Mouse (Mus musculus) embryonic facial prominence, embryonic 13.5 days (tissue): ENCODE data around the gene Tmem178b. TPM values are rescaled to one million over a fixed set of nuclear protein-coding genes. Genes with fewer than 3 reads are reported as not detected.

Source experiments
- ATAC-seq: fragments of 200-750 bp; cut with Nextera tagmentation; 2 replicates; pipeline ENCODE4 v1.8.0; 2017; ENCODE audit warnings: low read depth; ENCODE audit not compliant: insufficient number of reproducible peaks, insufficient read depth, low FRiP score, low TSS enrichment
- H3K27ac ChIP-seq: fragments of 300-500 bp; sonication (generic); 2 replicates; pipeline ENCODE4 v1.5.1; 2015; ENCODE audit warnings: moderate library complexity, mild to moderate bottlenecking, inconsistent platforms
- H3K27me3 ChIP-seq: fragments of 300-500 bp; sonication (generic); 2 replicates; pipeline ENCODE4 v1.6.1; 2015; ENCODE audit warnings: mild to moderate bottlenecking, inconsistent platforms
- H3K36me3 ChIP-seq: fragments of 300-500 bp; sonication (generic); 2 replicates; pipeline ENCODE4 v1.6.1; 2015; ENCODE audit warnings: mild to moderate bottlenecking, inconsistent platforms
- H3K4me1 ChIP-seq: fragments of 300-500 bp; sonication (generic); 2 replicates; pipeline ENCODE4 v1.6.1; 2015; ENCODE audit warnings: inconsistent platforms
- H3K4me2 ChIP-seq: fragments of 300-500 bp; sonication (generic); 2 replicates; pipeline ENCODE4 v1.6.1; 2015; ENCODE audit warnings: moderate library complexity, mild to moderate bottlenecking, inconsistent platforms
- H3K4me3 ChIP-seq: fragments of 300-500 bp; sonication (generic); 2 replicates; pipeline ENCODE4 v1.5.1; 2015; ENCODE audit warnings: mild to moderate bottlenecking, inconsistent platforms
- H3K9ac ChIP-seq: fragments of 300-500 bp; sonication (generic); 2 replicates; pipeline ENCODE4 v1.6.1; 2015; ENCODE audit warnings: mild to moderate bottlenecking, inconsistent platforms
- H3K9me3 ChIP-seq: fragments of 300-500 bp; sonication (generic); 2 replicates; pipeline ENCODE4 v1.6.1; 2016; ENCODE audit warnings: inconsistent platforms
- WGBS: fragments of 180-500 bp; shearing (Covaris S2); methylation state at CpG from one replicate; pipeline ENCODE4 v1.1.7; 2015; ENCODE audit warnings: mixed read lengths; 5-methylcytosine and 5-hydroxymethylcytosine counted together
- polyA plus RNA-seq: library from polyadenylated mRNA; unstranded; fragments of >200 nt; fragmentation: Nextera tagmentation; extraction: Ambion mirVana; gene quantifications from 2 replicates; pipeline ENCODE4 v1.2.1, GENCODE M21; 2015

Gene Tmem178b
- polyA plus RNA-seq, 1 experiment from 2014 or later, result 0.91 TPM

DNA sequence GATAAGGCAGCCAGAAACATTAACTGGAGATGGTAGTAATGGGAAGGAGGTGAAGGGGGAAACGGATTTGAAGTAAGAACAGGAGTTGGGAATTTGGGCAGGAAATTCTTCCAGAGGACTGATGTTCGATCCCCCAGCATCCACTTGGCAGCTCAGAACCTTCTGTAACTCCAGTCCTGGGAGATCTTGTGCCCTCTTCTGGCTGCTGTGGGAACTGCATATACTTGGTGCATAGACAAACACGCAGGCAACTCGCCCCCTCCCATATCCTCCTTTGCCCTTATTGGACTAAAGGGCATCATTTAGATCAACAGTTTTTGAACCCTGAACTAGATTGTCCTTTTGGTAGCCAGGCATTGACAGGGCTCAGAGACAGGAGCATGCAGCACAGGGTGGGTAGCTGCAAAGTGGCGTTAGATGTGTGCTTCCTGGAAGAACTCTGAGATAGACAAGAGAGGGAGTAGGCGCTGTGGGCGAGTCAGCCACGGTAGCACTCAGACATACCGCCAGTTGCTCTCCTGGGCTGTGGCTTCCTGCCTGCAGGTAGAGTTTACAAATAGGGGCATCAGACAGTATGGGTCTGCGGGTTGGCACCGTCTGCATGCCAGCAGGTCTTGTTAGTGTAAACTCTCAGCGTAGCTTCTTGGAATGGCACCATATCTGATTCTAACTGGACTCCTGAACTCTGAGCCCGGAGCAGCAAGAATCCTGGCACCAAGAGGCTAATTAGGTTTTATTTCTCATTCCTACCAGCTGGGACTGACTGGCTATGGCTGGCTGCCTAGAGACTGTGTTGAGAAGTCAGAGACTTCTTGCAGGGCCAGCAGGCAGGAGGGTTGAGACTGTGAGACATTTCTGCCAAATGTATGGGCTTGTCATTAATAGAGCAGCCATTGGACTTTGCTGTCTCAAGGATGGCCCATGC, 364.0 kb downstream of the Tmem178b start:
- Histone ChIP-seq H3K4me3 (no peak overlapping the region), H3K27ac (no peak overlapping the region), H3K9ac (no peak overlapping the region), H3K27me3 (no peaks in the 10 kb centered on the region), H3K36me3 (no peaks in the 10 kb centered on the region), H3K4me1 (no peaks in the 10 kb centered on the region), H3K9me3 (no peaks in the 10 kb centered on the region), H3K4me2 (no peak overlapping the region)
- WGBS, result 61% methylated on average over 13 of the region's 13 CpGs
- ATAC-seq, result no peak

DNA sequence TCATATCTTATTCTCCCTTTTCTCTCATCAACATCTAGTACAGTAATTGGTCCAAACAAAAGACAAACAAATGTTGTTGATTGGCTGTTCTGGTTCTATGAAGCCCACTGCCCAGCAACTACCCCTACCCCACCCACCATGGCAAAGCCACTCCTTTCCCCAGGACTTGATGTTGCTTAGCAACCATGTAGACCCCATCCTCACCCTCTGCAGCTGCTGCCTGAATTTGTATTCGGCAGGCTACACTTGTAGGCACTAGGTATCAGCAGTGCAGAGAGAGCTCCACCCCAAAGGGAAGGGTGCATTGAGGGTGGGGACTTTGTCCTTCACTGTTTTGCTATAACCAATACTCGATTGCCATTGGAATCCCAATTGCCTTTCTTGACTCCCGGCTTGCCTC, 365.8 kb downstream of the Tmem178b start:
- H3K27me3 ChIP-seq, result no peaks in the 10 kb centered on the region
- H3K4me1 ChIP-seq, result no peaks in the 10 kb centered on the region
- H3K4me3 ChIP-seq, result no peak overlapping the region
- no peak for ATAC-seq
- H3K9me3 ChIP-seq, result no peaks in the 10 kb centered on the region
- no peak overlapping the region for H3K4me2 ChIP-seq
- WGBS, result 81% methylated on average over 3 of the region's 3 CpGs
- no peaks in the 10 kb centered on the region for H3K36me3 ChIP-seq
- H3K9ac ChIP-seq, result no peak overlapping the region
- no peak overlapping the region for H3K27ac ChIP-seq

- Histone ChIP-seq H3K4me2 (no peak overlapping the region), H3K27me3 (no peaks in the 10 kb centered on the region), H3K9me3 (no peaks in the 10 kb centered on the region), H3K27ac (no peak overlapping the region), H3K4me1 (no peaks in the 10 kb centered on the region), H3K4me3 (no peak overlapping the region), H3K9ac (no peak overlapping the region), H3K36me3 (no peaks in the 10 kb centered on the region)
- ATAC-seq, result no peak
- WGBS, result 77% methylated on average over 2 of the region's 2 CpGs
These were observed 367.6 kb downstream of the Tmem178b start for GRCm38 (mm10) chr6:40240671-40241070.

DNA sequence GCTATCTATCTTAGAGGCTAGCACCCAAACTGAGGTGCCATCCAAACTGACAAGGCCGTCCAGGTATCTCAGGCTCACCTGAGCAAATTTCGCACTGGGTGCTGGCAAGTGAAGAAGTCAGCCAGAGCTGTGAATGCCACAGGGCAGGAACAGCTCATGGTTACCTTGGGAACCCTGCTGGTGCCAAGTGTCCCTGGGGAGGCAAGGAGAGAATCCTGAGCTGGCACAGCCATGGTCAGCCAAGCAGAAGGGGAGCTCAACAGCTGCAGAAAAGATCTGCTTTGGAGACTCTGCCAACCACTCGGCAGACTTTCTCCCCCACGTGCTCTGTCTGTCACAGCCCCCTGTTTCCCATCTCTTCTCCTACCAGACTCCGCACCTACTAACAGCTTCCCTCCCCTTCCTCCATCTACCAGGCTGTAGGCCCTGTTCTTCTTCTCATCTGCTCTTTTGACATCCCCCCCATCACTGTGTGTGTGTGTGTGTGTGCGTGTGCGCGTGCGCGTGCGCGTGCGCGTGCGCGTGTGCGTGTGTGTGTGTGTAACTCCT, 374.4 kb downstream of the Tmem178b start:
- ATAC-seq, result no peak

DNA sequence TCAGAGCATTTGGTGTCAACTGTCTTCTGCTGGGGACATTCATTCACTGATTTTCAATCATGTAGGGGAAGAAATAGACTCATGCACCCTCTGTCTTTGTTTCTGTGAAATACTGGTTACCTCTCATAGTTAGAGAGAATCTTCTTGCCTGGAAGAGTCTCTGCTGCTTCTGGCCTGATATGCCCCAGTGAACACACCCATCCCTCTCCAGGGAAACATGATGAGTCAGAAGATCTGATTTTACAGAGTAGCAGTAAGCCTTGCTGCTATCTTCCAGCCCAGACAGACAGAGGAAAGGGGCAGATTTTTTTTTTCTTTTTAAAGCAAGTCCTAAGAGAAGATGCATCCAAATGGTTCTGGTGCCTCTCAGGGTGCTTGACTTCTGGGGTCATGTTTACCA, 376.9 kb downstream of the Tmem178b start:
- H3K36me3 ChIP-seq, result no peaks in the 10 kb centered on the region
- H3K9me3 ChIP-seq, result no peaks in the 10 kb centered on the region
- H3K4me2 ChIP-seq, result no peak overlapping the region
- no peak overlapping the region for H3K27ac ChIP-seq
- H3K4me3 ChIP-seq, result no peak overlapping the region
- no peak for ATAC-seq
- H3K4me1 ChIP-seq, result no peaks in the 10 kb centered on the region
- no peak overlapping the region for H3K9ac ChIP-seq
- no peaks in the 10 kb centered on the region for H3K27me3 ChIP-seq

More for the DNA sequence above, 374.4 kb downstream of the Tmem178b start:
- Histone ChIP-seq H3K4me1 (no peaks in the 10 kb centered on the region), H3K27me3 (no peaks in the 10 kb centered on the region), H3K36me3 (no peaks in the 10 kb centered on the region), H3K9ac (no peak overlapping the region), H3K27ac (no peak overlapping the region), H3K9me3 (no peaks in the 10 kb centered on the region), H3K4me3 (no peak overlapping the region), H3K4me2 (no peak overlapping the region)
- 93% methylated on average over 17 of the region's 17 CpGs for WGBS

DNA sequence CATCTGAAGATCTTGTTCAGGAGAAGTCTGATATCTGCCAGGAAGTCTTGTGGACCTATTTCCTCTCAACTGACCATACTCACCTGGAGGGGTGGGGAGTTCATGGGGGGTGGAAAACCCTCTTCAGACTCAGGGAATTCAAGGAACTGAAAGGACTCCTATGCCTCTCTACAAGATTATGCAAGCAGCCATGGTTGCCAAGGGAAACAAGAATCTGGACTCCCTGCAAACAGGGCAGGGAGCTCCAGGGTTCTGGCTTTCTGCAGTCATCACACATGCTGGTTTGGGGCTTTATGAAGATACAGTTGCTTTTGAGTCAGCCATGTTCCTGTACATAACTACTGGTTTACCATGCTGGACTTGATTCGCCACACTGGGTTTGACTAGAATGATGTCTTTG, 390.6 kb downstream of the Tmem178b start:
- Histone ChIP-seq H3K27me3 (no peaks in the 10 kb centered on the region), H3K4me2 (no peak overlapping the region), H3K36me3 (no peaks in the 10 kb centered on the region), H3K4me1 (no peaks in the 10 kb centered on the region), H3K9me3 (no peaks in the 10 kb centered on the region), H3K4me3 (no peak overlapping the region), H3K9ac (no peak overlapping the region), H3K27ac (no peak overlapping the region)
- no peak for ATAC-seq
- WGBS, result 96% methylated on average over 1 of the region's 1 CpGs

DNA sequence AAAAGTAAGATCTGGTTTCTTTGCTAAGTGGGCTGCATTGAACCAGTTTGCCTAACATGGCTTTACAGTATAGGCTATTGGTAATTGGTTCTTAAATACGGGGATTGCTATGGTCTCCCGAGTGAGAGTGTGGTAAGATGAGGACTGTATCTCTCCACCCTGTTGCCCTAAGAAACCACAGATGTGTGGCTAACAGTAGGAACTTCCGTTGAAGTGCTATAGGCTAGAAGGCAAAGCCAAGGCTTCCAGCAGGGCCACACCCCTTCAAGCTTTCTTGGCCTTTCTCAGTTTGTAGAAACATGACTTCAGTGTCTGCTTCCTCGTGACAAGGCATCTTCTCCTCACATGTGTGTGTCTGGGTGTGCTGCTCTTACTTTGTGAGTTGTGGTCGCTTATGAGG, 427.6 kb downstream of the Tmem178b start:
- Histone ChIP-seq H3K4me1 (no peaks in the 10 kb centered on the region), H3K27ac (no peak overlapping the region), H3K27me3 (no peaks in the 10 kb centered on the region), H3K9me3 (no peaks in the 10 kb centered on the region), H3K4me2 (no peak overlapping the region), H3K4me3 (no peak overlapping the region), H3K36me3 (no peaks in the 10 kb centered on the region), H3K9ac (no peak overlapping the region)
- 71% methylated on average over 5 of the region's 5 CpGs for WGBS
- no peak for ATAC-seq

DNA sequence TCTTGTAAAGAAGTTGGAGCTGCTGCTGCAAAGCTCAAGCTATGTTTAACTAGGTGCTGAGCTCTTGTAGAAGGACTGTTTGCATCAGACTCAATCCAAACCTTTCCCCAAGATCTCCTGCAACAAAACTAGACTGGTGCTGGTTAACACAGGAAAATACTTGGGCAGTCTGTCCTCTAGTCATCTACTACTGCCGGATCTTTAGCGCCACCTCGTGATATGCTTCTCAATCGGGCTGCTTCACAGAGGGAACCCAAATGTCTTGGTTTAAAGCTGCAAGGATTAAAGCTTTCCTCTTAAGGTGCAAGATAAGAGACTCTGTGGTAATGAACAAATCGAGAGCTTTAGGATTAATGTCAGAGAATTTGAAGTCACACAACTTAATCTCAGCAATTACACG, 430.3 kb downstream of the Tmem178b start:
- no peak overlapping the region for H3K27ac ChIP-seq
- no peak overlapping the region for H3K4me2 ChIP-seq
- ATAC-seq, result no peak
- no peaks in the 10 kb centered on the region for H3K4me1 ChIP-seq
- no peaks in the 10 kb centered on the region for H3K9me3 ChIP-seq
- no peak overlapping the region for H3K4me3 ChIP-seq
- H3K27me3 ChIP-seq, result no peaks in the 10 kb centered on the region
- H3K9ac ChIP-seq, result no peak overlapping the region
- 13% methylated on average over 6 of the region's 6 CpGs for WGBS
- no peaks in the 10 kb centered on the region for H3K36me3 ChIP-seq

Other genes with a start within 250 kb of the Tmem178b start
- gene Braf, start 147.8 kb upstream of the Tmem178b start, polyA plus RNA-seq, result 17.6 and 18.9 TPM in 2 replicates
- 199 and 201 TPM in 2 replicates for gene Mrps33, start 62.3 kb upstream of the Tmem178b start, polyA plus RNA-seq